Mouse (Mus musculus): ENCODE data around the gene Dppa2.

GRCm38 (mm10) chr16:48303509-48303908 lies at the start of gene Dppa2:
- TF ChIP-seq CTCF (IDR thresholded peaks at IDR 0.05; ENCODE audit: extremely low read depth, insufficient read length, insufficient replicate concordance, low read depth, low read length) (no peak), POLR2A (IDR thresholded peaks at IDR 0.05; ENCODE audit: low read depth, low read length) (no peak)

Data from small intestine, adult 2 months (tissue).